Mouse (Mus musculus): Measurements from ENCODE around the gene Zdhhc9.

Zdhhc9 gene

GRCm38 (mm10) chrX:48124132-48125071, 84.3 kb downstream of the Zdhhc9 start:
- peak; percentile 68 for DNase-seq
